Mouse (Mus musculus) frontal cortex, postnatal 10 days (tissue): Measurements from ENCODE around the gene Rubcnl.

ENCODE experiments used
- DNase-seq, 2 experiments: peaks; one replicate each; pipeline ENCODE4 v3.0.0; 2022; ENCODE audit warnings: low spot score in 2 of 2, mixed read lengths in 1 of 2

Rubcnl gene

GRCm38 (mm10) chr14:75069356-75069979 is 53.6 kb downstream of the Rubcnl start:
- DNase-seq = no peak

- DNase-seq = no peak
Observed at GRCm38 (mm10) chr14:75071091-75071490, 55.3 kb downstream of the Rubcnl start.

GRCm38 (mm10) chr14:75075299-75076180 is 59.7 kb downstream of the Rubcnl start:
- no peak for DNase-seq

DNA sequence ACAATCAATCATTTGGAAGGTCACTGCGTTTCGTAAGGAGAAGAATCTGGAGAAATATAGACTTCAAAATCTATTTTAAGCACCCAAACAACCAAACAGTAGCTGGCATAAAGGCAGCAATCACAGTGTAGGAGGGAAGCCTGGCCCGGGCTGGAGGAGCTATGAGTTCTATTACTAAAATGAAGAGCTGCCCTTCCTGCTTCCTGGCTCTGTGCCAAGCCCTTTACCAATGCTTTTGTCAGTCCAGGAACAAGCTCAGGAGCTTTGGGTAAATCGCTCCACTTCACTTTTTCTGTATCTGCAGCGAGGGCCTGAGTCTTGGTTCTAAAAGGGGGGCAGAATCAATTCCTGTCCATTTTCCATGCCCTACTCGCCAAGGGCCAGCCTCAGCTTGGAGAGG is 62.1 kb downstream of the Rubcnl start:
- no peak for DNase-seq
